Mouse (Mus musculus) embryo, embryonic 11.5 days (tissue): ENCODE data around the gene Stau1.
"Not testable (repeated sequence)": the region's sequence is repeated elsewhere in the genome, so short reads cannot be mapped to it uniquely, and the experiment has no call there.

Source experiments
- DNase-seq: peaks from one replicate; pipeline ENCODE4 v3.0.0-alpha.2; 2012; ENCODE audit warnings: low read depth, low spot score

The Stau1 gene

DNA sequence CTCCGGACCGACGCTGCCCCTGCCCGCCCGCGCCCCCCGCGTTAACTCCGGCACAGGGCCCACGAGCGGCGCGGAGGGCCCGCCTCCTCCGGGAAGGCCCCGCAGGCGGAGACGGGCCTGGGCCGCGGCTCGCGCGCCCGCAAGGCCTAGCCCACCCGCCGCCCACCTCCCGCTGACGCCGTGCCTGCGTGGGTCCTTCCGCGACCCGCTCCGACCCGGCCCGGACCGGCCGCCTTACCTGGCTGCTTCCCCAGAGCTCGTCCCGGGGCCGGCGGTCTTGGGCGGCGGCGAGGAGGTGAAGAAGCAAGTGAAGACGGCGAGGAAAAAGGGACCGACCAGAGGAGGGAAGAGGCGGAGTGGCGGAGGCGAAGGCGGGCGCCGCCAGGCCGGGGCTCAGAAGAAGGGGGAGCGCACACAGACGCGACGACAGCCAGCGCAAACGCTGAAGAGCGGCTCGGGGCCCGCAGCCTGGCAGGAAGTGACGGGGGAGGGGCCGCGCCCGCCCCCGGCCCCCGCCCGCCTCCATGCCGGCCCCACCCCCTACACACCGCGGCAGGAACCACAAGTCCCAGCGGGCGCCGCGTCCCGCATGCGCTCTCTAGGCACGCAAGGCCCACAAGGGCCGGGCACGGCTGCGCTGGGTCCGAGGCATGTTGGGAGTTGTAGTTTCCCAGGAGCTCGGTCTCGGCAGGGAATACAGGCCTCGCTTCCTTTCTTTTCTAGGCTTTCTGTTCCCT is at the start of gene Stau1:
TSS of gene Stau1 (minus strand) at position 504 of the 737 bp plus-strand sequence.
- peak; percentile 96 for DNase-seq

DNA sequence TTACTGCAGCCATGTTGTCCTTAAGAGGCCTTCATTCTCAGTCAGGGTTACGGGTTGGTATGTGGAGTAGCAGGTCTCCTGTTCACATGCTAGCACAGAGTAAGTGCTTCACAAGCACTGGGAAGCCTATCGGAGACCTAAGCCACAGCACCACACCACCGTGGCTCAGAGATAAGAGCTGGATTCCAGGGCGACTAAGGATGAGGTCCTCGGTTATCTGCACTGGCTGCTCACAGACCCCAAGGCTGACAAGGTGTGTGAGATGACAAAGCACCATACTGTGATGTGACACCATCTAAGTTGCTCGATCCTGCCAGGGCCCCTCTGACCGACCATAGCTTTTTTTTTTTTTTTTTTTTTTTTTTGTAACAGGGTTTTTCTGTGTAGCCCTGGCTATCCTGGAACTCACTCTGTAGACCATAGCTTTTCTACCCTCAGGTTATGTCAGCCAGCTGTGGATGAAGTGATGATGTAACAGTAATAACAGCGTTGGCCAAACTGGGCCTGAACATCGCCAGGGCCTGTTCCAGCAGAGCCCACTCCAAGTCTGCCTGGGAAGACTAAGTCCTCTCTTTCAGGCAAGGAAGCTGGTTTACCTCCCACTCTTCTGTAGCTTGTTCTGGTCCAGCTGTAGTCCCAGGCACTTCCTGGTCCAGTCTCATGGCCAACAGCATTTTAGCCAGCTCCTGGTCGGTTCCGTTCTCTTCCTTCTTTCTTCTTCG is 47.5 kb upstream of the Stau1 start:
- DNase-seq: no peak

DNA sequence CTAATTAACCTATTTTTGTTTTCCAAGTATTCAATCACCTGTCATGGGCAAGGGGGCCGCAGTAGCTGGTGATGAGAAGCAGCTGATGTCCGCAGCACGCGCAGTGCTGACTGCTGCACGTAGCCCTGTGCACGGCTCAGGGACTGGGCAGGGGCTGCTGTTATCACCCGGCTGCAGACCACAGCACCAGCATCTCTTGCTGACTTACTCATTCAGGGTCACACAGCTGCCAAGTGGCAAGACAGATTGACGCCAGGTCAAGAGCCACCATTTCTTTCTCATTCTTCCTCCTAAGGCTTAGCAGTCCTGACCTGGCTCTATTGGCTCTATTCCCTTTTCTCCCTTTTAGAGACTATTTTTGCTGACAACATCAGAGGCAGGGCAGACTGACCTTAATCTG is 43.3 kb upstream of the Stau1 start:
- no peak for DNase-seq

DNA sequence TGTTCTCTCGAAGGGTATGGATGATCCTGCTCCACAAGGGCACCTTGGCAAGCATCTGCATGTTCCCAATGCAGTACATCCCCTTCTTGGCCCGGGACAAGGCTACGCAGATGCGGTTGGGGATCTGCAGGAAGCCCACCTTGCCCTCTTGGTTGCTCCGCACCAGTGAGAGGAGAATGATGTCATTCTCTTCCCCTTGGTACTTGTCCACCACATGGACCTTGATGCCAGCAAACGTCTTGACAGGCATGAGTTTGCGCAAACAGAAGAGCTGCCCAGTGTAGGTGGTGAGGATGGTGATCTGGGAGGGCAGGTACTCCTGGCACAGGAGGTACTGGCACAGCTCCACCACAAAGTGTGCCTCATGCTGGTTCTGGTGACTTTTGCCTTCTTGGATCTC is 42.6 kb upstream of the Stau1 start:
- no peak for DNase-seq

DNA sequence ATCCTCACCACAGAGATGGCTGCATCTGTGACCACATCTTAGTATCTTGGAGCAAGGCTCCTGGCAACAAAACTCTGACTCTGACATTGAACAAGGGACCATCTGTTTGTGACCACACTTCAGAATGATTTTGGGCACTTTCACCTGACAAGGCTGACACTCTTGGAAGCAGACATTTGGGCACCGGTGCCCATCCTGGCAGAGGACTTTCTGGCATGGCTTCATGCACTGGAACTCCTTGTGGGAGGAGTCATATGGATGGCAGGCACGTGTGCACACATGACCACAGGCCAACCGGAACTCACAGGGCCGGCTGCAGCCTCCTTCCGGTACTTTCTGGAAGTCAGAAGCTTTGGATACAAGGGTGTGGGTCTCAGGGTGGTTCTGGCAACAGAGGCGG is 42.2 kb upstream of the Stau1 start:
- DNase-seq: no peak

DNA sequence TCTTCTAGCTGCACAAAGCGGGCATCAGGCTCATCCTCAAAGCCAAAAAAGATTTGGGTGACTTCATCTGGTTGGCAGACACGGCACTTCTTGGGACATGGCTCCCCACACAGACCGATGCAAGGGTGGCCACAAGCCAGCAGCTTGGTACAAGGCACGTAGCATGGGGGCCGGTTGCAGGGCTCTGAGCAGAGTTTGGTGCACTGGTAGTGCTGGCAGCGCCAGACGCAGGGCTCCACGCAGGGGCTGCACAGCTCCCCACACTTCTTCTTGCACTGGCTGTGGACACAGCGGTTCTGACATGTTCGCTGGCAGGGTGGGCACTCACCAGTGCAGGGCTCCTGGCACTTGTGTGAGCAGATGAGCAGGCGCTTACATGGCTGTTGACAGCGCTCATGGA is 41.6 kb upstream of the Stau1 start:
- no peak for DNase-seq

DNA sequence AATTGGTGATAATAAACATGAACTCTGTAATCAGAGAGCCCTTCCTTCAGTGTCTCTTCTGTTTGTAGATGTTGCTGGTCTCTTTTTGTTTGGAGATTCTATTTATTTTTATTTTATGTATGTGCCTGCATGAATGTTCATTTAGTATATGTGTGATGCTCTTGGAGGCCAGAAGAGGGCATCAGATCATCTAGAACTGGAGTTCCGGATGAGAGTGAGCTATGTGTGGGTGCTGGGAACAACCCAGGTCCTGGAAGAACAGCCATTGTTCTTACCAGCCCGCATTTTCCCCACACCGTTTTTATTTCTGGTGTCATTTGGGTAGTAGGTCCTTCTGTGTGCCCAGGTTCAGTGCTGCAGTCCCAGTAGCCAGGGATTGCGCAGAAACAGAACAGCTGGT is 34.4 kb upstream of the Stau1 start:
- DNase-seq: no peak

DNA sequence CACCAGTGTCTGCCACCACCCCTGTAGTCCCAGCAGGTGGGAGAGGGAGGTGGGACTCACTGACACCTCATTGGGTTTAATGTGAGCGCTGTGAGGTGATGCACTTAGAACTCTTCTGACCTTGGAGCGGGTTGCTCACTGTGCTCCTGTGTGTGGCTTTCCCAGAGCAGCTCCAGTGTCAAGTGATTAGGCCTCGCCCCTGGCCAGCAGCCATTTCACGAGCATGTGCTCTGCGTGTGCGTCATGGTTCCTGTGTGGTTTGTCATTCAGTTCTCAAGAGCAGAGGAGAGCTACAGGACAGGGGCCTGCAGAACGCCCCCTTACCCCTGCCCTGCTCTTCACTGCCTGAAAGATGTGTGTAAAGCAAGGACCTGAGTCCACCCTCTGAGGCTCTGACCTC is 32.5 kb upstream of the Stau1 start:
- no peak for DNase-seq

DNA sequence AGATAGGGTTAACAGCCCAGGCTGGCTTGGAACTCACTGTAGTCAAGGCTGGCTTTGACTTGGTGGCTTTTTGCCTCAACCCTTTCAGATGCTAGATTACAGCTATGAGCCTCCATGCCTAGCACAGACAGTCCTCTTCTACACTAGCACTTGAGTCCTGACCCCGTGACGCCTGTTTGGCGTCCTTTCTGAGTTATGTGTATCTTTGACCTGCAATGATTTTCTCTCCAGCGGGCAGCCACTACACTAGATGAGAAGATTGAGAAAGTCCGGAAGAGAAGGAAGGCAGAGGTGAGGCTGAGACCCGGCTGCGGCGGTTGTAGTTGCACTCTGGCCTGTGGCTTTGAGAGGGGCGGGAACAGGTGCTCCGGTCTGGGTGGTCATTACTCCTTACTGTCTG is 23.3 kb upstream of the Stau1 start:
- no peak for DNase-seq

DNA sequence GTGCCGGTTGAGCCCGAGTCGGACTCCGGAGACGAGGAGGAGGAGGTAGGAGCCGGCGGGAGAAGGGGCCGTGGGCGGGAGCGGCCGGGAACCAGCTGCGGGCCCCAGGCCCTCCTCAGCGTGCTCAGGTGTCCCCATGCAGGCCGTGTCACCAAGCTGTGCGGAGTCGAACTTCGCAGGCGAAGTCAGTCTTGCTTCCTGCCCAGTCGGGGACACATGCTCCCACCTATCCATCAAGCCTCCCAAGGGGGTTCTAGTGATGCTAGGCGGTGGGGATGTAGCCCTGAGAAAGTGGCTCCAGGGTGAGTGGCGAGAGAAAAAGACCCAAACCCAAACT is 19.3 kb upstream of the Stau1 start:
- DNase-seq: no peak

DNA sequence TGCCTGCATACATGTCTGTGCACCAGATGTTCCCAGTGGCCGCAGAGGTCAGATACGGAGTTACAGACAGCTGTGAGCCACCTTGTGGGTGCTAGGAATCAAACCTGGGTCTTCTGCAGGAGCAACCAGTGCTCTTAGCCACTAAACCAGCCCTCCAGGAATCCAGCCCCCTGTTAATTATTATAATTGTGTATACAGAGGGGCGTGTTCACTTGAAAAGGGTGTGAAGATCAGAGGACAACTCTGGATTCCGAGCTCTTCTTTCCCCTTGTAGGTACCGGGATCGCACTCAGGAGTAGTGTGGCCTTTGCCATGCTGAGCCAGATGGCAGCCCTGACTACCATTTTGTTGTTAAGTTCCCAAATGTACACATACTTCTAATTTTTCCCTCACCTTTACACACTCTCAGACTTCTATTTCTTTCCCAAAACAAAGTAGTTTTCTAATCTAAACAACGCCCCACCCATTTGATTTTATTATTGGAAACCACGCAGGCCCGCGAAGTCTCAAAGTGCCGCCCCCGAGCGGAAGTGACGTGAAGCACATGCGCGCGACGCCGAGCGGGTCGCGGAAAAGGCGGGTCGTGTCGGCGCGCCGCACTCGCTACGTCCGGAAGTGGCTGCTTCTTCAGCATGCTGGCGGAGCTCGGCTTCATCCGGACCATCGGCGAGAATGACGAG is 18.7 kb upstream of the Stau1 start, which contains the start of gene Ddx27:
TSS of gene Ddx27 (plus strand) at position 492 of the 680 bp plus-strand sequence.
- peak; percentile 91 for DNase-seq

DNA sequence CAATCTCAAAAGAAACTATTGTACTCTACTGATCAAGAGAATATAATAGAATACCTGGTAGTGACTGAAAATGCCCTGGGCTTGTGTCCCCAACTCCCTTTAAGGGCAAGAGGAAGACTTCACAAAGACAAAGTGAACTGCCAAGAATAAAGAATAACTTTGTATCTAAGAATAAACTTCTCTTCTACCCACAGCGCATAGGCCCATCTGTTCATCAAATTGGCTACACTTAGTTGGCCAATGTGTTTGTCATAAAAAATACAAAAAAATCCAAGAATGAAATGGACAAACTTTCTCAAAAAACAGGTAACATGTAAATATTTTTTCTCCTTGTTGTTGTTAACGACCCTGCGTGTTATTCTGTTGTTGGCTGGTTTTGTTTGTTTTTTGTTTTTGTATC is 14.4 kb upstream of the Stau1 start:
- no peak for DNase-seq

DNA sequence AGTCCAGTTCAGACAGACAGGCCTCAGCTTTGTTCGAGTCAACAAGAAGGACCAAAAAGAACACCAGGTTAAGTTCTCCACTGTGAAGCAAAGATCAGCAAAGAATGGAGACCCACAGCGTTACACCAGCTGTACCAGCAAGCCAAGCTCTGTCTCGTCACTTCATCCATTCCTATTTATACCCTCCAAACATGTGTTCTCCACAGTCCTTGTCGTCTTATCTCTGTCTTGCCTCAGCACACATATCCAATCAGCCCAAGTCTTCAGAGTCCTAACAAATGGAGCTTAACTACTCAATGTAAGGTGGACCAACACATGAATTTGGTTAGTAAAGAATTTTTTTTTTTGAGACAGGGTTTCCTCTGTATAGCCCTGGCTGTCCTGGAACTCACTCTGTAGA is 13.4 kb upstream of the Stau1 start:
- DNase-seq: no peak

DNA sequence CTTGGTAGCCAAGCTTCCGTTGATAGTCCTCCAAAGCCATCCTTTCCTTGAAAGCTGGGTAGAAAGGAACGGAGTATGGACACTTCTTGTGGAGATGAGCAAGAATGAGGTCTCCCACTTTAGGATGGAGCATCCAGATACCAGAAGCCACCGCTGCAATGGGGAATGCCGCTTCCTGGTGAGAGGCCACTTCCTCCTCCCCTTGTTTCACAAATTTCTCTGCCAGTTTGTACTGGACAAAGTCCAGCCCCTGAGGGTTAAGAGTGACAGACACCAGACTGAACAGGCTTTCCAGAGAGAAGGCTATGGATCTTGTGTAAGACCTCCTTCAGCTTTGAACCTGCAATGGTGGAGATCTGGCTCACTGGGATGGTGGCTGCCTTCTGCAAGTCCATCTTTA is 11.5 kb upstream of the Stau1 start:
- not testable (repeated sequence) for DNase-seq

DNA sequence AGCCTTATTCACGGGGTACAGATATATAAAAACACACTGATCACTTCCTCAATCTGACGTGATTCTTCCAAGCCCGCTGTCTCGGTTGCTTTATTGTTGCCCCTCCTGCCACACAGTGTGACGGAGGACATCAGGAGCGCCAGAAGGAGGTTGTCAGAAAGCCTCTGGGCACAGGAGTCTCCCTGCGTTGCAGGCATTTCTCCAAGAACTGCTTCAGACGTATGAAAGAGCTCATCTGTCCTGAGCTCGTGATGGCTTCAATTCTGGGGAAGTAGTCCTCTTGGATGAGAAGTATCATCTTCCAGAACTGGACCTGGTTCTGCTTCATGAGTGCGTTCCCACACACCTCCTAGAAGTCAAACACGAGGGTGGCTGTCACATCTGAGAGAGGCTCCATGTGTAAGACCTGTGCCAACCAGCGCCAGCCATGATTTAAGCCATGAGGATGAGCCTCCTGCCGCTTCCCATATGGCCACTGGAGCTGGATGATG is 10.9 kb upstream of the Stau1 start:
- DNase-seq: no peak

DNA sequence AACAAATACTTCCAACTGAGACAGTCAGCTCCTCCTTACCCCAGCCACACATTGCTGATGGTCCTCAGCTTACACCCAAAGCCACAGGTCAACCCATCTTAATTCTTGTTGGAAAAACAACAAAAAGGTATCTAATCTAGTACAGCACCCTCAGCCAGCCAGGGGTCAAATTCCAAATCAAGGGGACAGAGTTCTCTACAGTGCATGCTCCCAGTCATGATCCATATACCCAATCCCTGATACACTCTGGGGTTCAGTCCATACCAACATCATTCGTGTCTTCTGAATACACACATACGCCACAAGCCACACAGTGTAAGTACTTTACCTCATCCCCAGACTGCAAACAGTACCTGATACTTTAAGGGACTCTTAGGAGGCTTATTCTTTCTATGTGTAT is 10.3 kb upstream of the Stau1 start:
- DNase-seq: no peak

DNA sequence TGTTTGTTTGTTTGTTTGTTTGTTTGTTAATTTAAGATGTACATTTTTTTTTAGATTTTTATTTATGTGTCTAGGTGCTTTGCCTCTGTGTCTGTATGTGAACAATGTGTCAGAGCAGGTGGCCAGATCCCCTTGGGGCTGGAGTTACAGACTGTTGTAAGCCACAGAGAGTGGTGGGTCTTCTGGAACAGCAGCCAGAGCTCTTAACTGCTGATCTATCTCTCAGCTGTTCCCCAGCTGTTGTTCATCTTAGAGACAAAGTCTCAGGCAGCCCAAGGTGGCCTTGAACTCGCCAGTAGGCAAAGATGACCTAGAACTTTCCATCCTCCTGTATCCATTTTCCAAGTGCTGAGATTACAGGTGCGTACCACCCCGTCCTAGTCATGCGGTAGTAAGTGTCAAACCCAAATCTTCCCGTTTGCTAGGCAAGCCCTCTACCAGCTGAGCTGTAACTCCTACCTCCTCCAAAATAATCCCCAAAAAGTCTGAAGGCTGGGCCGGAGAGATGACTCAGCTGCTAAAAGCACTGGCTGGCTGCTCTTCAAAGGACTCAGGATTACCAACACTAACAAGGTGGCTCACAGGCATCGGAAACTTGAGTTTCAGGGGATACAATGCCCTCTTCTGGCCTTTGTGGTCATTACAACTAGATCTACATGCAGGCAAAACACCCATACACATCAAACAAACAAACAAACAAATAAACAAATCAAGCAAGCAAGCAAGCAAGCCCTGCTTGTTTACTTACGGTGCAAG is 8.2 kb upstream of the Stau1 start:
- DNase-seq: peak; percentile 48

DNA sequence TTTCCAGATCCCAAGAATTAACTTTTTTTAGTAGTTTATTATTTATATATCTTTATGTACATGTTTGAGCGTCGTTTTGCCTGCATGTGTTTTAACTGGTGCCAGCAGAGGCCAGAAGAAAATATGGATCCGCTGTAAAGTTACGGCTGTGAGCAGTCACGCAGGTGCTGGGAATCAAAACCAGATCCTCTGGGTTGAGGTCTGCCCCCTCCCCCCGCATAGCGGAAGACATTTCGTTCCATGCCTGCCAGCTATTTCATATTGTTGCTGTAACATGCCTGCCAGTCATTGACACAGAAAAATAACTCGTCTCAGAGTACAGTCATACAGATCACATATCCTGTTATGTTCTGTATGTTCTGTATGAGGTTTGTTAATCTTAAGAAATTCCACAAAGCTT is 5.4 kb upstream of the Stau1 start:
- no peak for DNase-seq

DNA sequence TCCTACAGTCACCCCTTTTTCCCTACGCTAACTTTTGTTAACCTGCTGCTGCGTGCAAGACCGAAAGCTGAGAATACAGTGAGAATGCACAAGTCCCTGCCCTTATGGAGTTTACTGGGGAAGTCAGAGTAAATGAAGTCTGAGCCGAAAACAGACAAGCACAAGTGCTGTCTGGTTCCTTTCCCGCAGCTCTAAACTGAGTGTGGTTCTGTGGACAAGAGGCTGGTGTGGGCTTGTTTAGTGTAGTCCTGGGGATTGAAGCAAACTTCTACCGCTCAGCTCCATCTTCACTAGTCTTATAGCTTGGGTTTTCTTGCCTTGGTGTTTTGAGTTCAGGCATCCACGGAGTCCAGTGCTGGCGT is 415 bp upstream of the Stau1 start:
- DNase-seq: no peak

DNA sequence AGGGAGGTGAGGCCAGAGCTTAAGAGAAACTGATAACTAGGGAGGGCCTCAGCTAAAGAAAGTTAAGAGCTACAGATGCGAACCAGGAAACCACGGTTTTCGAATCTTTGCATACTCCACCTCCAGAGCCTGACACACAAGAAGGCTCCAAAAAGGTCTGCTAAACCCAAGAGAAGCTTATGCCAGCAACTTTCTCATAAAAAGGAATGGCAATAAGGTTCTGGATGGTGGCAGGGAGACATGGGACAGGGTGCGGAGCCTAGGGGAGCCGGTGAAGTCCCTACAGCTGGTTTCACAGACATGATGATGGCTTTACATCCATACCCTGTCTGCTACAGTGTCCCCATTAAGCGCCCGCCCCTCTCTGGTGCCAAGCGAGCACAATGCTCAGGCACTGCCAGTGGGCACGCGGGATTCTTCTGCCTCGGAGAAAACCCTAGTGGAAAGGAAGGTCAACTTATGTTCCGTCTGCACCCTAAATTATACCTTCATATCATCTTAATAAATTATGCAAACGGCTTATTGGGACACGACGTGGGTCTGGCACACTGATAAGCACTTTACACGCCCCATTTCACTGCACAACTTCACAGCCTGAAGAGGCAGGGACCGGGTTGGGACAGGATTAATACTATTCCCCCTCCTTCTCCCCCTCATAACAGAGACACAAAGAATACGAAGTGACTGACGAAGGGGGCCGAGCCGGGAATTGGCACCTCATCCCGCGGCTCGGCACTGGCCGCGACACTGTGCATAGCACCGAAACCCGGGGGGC is 891 bp downstream of the Stau1 start:
- DNase-seq: no peak

DNA sequence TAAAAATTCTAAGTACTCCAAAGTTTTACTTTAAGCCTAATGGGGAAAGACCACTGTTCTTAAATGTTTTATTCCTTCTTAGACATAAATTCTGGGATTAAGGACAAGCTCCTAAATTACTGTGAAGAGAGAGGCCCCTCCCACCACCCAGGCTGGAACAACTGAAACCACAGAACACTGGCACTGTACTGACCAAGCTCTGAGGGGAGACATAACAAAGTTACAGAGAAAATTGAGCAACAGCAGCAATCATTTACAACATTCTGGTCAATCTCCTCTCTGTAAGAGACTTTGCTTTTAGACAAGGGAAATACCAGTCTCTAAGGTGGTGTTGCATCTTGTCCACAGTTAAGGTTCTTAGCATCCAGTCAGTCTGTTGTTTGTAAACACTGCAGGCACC is 4.2 kb downstream of the Stau1 start:
- no peak for DNase-seq
